Mouse (Mus musculus) liver, postnatal 0 days (tissue): ENCODE results near the gene Vps36.

Source experiments
- CTCF ChIP-seq: sonication (generic); IDR thresholded peaks from 2 replicates; pipeline ENCODE4 v1.5.1; 2016; ENCODE audit warnings: antibody characterized with exemption, low read depth
- EP300 ChIP-seq: IDR thresholded peaks from 2 replicates; pipeline ENCODE4 v1.6.1; 2016; ENCODE audit warnings: antibody characterized with exemption, low read depth, mild to moderate bottlenecking

DNA sequence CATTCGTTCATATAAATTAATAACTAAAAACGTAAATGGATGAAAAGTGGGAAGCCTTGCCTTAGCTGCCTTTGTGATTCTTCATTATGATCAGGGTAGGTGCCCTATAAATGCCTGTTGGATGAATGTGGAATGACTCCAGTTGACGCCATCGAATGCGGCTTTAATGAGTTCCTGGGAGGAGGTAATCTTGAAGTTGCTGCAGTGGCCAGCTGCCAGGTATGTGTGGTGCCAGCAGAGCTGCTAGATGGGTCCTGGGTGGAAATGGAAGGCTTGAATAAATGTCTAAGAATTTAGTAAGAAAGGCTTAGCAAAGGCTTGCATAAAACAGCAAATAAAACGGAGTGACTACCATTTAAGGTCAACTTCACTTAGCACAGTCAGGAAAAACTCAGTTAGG, 72.2 kb downstream of the Vps36 start:
- TF ChIP-seq EP300 = no peak
- TF ChIP-seq CTCF = no peak
